Mouse (Mus musculus): ENCODE results near the gene Pdcd1lg2. TPM values are rescaled to one million over a fixed set of nuclear protein-coding genes. Genes with fewer than 3 reads are reported as not detected.

The Pdcd1lg2 gene
- polyA plus RNA-seq, 1 experiment: not detected

- Histone ChIP-seq H3ac (ENCODE audit: control insufficient read depth, insufficient read length) (no peak overlapping the region), H3K79me2 (ENCODE audit: control insufficient read depth, insufficient read depth) (no peaks in the 10 kb centered on the region), H3K27me3 (ENCODE audit: control insufficient read depth, insufficient read depth, insufficient read length) (no peaks in the 10 kb centered on the region), H3K4me2 (ENCODE audit: low read depth) (no peak overlapping the region), H3K4me3 (no peak overlapping the region), H3K36me3 (ENCODE audit: control insufficient read depth, insufficient read depth) (no peaks in the 10 kb centered on the region)
- TF ChIP-seq TCF3 (IDR thresholded peaks at IDR 0.05; ENCODE audit: insufficient read length, low read depth) (no peak), POLR2AphosphoS2 (IDR thresholded peaks at IDR 0.05; ENCODE audit: insufficient read length, low read depth) (no peak), E2F4 (IDR thresholded peaks at IDR 0.05; ENCODE audit: insufficient read depth) (no peak), MYOG (IDR thresholded peaks at IDR 0.05; ENCODE audit: control insufficient read depth in 1 of 3, insufficient read depth in 1 of 3, insufficient read length in 2 of 3, low read depth in 2 of 3) (no peak), MYOD1 (IDR thresholded peaks at IDR 0.05; ENCODE audit: control insufficient read depth in 1 of 3, insufficient read length in 2 of 3, low read depth in 2 of 3) (no peak), TCF12 (IDR thresholded peaks at IDR 0.05; ENCODE audit: insufficient read depth, poor library complexity, severe bottlenecking) (no peak), REST (IDR thresholded peaks at IDR 0.05; ENCODE audit: insufficient read depth, insufficient read length) (no peak)
These were observed 34.3 kb upstream of the Pdcd1lg2 start for GRCm38 (mm10) chr19:29376382-29376781.

DNA sequence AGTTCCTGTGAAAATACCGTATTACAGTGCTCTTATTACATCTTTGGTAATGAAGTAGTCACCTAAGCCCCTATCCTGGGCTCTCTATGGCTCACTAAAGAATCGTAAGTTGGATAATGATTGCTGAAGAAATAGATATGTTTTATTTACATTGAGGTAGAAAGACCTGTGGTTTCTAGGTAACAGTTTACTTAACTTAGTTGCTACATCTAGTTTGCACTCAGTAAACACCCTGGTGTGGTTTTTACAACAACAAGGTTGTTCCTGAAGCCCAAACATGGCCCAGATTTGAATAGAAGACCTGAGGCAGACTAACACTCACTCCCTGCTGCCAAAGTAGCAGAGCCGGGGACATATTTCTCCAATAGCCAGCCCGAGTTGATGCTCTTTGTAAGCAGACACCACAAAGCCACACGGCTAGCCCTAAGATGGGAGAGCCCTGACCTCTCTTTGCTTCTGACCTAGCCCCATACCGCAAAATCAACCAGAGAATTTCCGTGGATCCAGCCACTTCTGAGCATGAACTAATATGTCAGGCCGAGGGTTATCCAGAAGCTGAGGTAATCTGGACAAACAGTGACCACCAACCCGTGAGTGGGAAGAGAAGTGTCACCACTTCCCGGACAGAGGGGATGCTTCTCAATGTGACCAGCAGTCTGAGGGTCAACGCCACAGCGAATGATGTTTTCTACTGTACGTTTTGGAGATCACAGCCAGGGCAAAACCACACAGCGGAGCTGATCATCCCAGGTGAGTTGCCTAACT lies 30.7 kb upstream of the Pdcd1lg2 start:
- H3K4me2 ChIP-seq (ENCODE audit: low read depth): no peak overlapping the region
- TF ChIP-seq POLR2A (IDR thresholded peaks at IDR 0.05; ENCODE audit: insufficient read length, low read depth): no peak
- no peak for TF ChIP-seq E2F4 (IDR thresholded peaks at IDR 0.05; ENCODE audit: insufficient read depth)
- no peak for TF ChIP-seq SRF (IDR thresholded peaks at IDR 0.05; ENCODE audit: control insufficient read depth, insufficient read length, low read depth)
- TF ChIP-seq CEBPB (IDR thresholded peaks at IDR 0.05; ENCODE audit: insufficient read depth, poor library complexity, severe bottlenecking): no peak
- no peak for TF ChIP-seq MYOD1 (IDR thresholded peaks at IDR 0.05; ENCODE audit: control insufficient read depth in 1 of 3, insufficient read length in 2 of 3, low read depth in 2 of 3)
- no peak for TF ChIP-seq REST (IDR thresholded peaks at IDR 0.05; ENCODE audit: insufficient read depth, insufficient read length)
- TF ChIP-seq TCF3 (IDR thresholded peaks at IDR 0.05; ENCODE audit: insufficient read length, low read depth): no peak
- no peak for TF ChIP-seq TCF12 (IDR thresholded peaks at IDR 0.05; ENCODE audit: insufficient read depth, poor library complexity, severe bottlenecking)
- no peak for TF ChIP-seq POLR2AphosphoS2 (IDR thresholded peaks at IDR 0.05; ENCODE audit: insufficient read length, low read depth)
- TF ChIP-seq MAX (IDR thresholded peaks at IDR 0.05; ENCODE audit: low read depth): no peak
- no peak for TF ChIP-seq MYOG (IDR thresholded peaks at IDR 0.05; ENCODE audit: control insufficient read depth in 1 of 3, insufficient read depth in 1 of 3, insufficient read length in 2 of 3, low read depth in 2 of 3)
- no peak for TF ChIP-seq USF1 (IDR thresholded peaks at IDR 0.05; ENCODE audit: low read depth)
- no peaks in the 10 kb centered on the region for H3K36me3 ChIP-seq (ENCODE audit: control insufficient read depth, insufficient read depth)
- no peaks in the 10 kb centered on the region for H3K79me2 ChIP-seq (ENCODE audit: control insufficient read depth, insufficient read depth)
- no peak overlapping the region for H3K4me3 ChIP-seq
- H3ac ChIP-seq (ENCODE audit: control insufficient read depth, insufficient read length): no peak overlapping the region
- H3K27me3 ChIP-seq (ENCODE audit: control insufficient read depth, insufficient read depth, insufficient read length): no peaks in the 10 kb centered on the region

- H3ac ChIP-seq (ENCODE audit: control insufficient read depth, insufficient read length): no peak overlapping the region
These were observed 27.4 kb upstream of the Pdcd1lg2 start for GRCm38 (mm10) chr19:29383368-29383767.

GRCm38 (mm10) chr19:29384412-29384811 lies 26.3 kb upstream of the Pdcd1lg2 start:
- no peak overlapping the region for H3ac ChIP-seq (ENCODE audit: control insufficient read depth, insufficient read length)
- no peak overlapping the region for H3K4me3 ChIP-seq
- no peak overlapping the region for H3K4me2 ChIP-seq (ENCODE audit: low read depth)
- H3K79me2 ChIP-seq (ENCODE audit: control insufficient read depth, insufficient read depth): no peaks in the 10 kb centered on the region
- TF ChIP-seq CEBPB (IDR thresholded peaks at IDR 0.05; ENCODE audit: insufficient read depth, poor library complexity, severe bottlenecking) (no peak), MAX (IDR thresholded peaks at IDR 0.05; ENCODE audit: low read depth) (no peak), SRF (IDR thresholded peaks at IDR 0.05; ENCODE audit: control insufficient read depth, insufficient read length, low read depth) (no peak), POLR2AphosphoS2 (IDR thresholded peaks at IDR 0.05; ENCODE audit: insufficient read length, low read depth) (no peak), POLR2A (IDR thresholded peaks at IDR 0.05; ENCODE audit: insufficient read length, low read depth) (no peak), USF1 (IDR thresholded peaks at IDR 0.05; ENCODE audit: low read depth) (no peak), MYOD1 (IDR thresholded peaks at IDR 0.05; ENCODE audit: control insufficient read depth in 1 of 3, insufficient read length in 2 of 3, low read depth in 2 of 3) (no peak), MYOG (IDR thresholded peaks at IDR 0.05; ENCODE audit: control insufficient read depth in 1 of 3, insufficient read depth in 1 of 3, insufficient read length in 2 of 3, low read depth in 2 of 3) (no peak), TCF3 (IDR thresholded peaks at IDR 0.05; ENCODE audit: insufficient read length, low read depth) (no peak), TCF12 (IDR thresholded peaks at IDR 0.05; ENCODE audit: insufficient read depth, poor library complexity, severe bottlenecking) (no peak), REST (IDR thresholded peaks at IDR 0.05; ENCODE audit: insufficient read depth, insufficient read length) (no peak), E2F4 (IDR thresholded peaks at IDR 0.05; ENCODE audit: insufficient read depth) (no peak)
- H3K36me3 ChIP-seq (ENCODE audit: control insufficient read depth, insufficient read depth): no peaks in the 10 kb centered on the region
- no peaks in the 10 kb centered on the region for H3K27me3 ChIP-seq (ENCODE audit: control insufficient read depth, insufficient read depth, insufficient read length)

More at GRCm38 (mm10) chr19:29383368-29383767, 27.4 kb upstream of the Pdcd1lg2 start:
- H3K27me3 ChIP-seq (ENCODE audit: control insufficient read depth, insufficient read depth, insufficient read length): no peaks in the 10 kb centered on the region
- no peaks in the 10 kb centered on the region for H3K36me3 ChIP-seq (ENCODE audit: control insufficient read depth, insufficient read depth)
- TF ChIP-seq USF1 (IDR thresholded peaks at IDR 0.05; ENCODE audit: low read depth) (no peak), TCF12 (IDR thresholded peaks at IDR 0.05; ENCODE audit: insufficient read depth, poor library complexity, severe bottlenecking) (no peak), E2F4 (IDR thresholded peaks at IDR 0.05; ENCODE audit: insufficient read depth) (no peak), MYOD1 (IDR thresholded peaks at IDR 0.05; ENCODE audit: control insufficient read depth in 1 of 3, insufficient read length in 2 of 3, low read depth in 2 of 3) (no peak), POLR2A (IDR thresholded peaks at IDR 0.05; ENCODE audit: insufficient read length, low read depth) (no peak), CEBPB (IDR thresholded peaks at IDR 0.05; ENCODE audit: insufficient read depth, poor library complexity, severe bottlenecking) (no peak), MAX (IDR thresholded peaks at IDR 0.05; ENCODE audit: low read depth) (no peak), TCF3 (IDR thresholded peaks at IDR 0.05; ENCODE audit: insufficient read length, low read depth) (no peak), SRF (IDR thresholded peaks at IDR 0.05; ENCODE audit: control insufficient read depth, insufficient read length, low read depth) (no peak), REST (IDR thresholded peaks at IDR 0.05; ENCODE audit: insufficient read depth, insufficient read length) (no peak), MYOG (IDR thresholded peaks at IDR 0.05; ENCODE audit: control insufficient read depth in 1 of 3, insufficient read depth in 1 of 3, insufficient read length in 2 of 3, low read depth in 2 of 3) (no peak), POLR2AphosphoS2 (IDR thresholded peaks at IDR 0.05; ENCODE audit: insufficient read length, low read depth) (no peak)
- H3K4me3 ChIP-seq: no peak overlapping the region
- H3K79me2 ChIP-seq (ENCODE audit: control insufficient read depth, insufficient read depth): no peaks in the 10 kb centered on the region
- no peak overlapping the region for H3K4me2 ChIP-seq (ENCODE audit: low read depth)
